Mouse (Mus musculus): ENCODE results near the gene Nap1l4.

Gene Nap1l4

DNA sequence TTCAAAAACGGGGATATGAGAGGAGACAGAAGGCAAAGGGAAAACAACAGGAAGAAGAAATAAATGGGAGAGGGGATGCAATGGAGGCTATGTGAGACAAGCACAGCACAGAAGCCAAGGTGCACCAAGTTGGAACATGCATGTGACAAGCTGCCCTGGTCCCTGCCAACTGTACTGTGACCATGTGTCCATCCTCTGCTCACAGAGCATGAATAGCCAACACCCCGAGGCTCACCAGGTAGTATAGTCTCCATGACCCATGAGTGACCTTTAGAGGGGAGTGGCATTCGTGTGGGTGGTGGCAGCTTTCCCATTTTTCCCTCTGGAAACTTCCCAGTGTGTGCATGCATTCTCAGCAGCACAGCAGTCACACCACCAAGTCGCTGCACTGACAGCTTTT, 29.6 kb downstream of the Nap1l4 start:
- no peak for DNase-seq (ENCODE audit: low read depth, low spot score)

DNA sequence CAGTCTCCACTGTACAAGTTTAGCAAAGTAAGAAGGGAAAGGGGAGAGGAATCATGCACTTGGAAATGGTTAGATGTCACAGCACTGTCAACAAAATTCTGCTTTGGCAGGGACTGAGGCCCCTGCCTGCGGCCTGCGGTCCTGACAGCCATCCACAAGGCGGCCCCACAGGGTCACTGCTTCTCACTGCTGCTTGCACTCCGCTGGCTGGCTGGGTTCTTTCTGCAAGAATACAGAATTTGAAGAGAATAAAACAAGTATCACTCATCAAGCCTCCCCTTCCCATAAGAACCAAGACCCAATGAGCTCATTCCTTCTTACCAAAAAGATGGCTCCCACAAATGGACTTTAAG, 34.5 kb downstream of the Nap1l4 start:
- DNase-seq (ENCODE audit: low read depth, low spot score) = no peak

DNA sequence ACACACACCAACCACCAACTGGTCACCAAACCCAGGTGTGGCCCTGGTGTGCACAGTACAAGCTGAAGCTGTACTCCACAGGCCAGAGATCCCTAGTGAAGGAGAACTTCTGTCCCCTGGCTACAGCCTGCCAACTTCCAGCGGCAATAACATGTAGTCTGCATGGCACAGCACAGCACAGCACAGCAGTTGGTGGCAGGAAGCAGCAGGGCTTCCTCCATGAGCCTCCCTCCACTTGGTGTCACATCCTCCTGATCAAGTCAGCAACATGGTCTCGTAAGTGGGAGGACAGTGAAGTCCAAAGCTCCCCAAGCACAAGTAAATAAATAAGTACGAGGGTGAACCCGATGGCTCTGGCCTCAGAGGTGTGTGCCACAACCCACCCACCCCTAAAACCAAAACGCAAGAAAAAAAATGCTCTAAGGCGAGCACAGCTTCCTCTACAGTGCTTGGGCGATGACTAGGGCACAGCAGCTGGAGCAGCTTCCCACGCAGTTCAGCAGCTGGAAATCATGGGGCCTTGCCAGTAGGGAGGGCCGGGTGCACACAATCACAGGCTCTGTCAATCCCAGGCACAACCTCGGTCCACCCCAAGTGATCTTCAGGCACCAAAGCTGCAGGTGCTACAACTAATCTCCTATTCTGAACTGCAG, 35.0 kb downstream of the Nap1l4 start:
- DNase-seq (ENCODE audit: low read depth, low spot score) = no peak

DNA sequence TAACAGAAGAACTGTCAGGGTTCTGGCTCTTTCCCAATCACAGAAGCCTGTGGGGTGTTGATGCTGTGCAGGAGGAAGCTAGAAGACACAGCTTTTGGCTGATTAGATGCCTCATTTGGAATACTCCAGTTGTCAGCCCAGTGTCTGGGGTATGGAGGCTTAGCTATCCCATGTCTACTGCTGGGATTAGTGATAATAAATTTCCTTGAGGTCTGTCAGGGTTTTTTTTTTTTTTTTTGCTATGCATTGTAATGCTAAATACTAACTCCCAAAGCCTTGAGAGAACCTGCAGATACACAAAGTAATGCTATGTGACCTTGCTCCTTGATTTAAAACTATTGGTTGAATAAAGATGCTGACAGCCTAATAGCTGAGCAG, 37.6 kb downstream of the Nap1l4 start:
- DNase-seq (ENCODE audit: low read depth, low spot score) = no peak

DNA sequence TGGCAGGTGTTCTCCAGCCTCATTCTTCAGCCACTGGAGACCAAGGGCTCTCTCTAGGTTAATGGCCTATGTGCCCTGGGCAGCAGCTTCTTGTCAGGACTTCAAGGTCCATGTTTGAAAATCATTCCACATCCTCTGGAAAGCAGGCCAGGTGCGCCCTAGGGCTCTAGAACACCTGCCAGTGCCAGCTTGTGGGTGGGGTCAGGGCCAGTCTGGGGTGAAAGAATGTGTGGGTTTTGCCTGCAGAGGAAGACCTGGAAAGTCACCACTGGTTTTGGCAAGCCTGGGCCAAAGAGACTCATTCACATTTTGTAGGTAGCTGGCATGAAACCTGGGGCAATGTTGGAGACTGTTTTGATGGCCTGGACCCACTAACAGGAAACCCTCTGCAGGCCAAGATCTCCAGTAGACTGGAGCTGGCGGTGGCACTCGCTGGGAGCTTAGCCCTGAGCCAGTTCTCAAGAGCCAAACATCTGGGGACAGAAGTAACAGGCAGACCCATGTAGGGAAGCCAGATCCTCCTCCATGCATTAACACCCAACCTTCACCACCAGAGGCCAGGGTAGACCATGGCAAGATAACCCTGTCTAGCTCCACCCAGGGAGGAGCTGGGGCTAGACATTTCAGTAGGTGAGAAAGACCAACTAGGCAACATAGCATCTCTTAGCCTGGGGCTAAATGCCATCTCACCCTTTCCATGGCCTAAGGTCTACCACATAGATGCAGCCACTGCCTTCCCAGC, 38.1 kb downstream of the Nap1l4 start:
- no peak for DNase-seq (ENCODE audit: low read depth, low spot score)

DNA sequence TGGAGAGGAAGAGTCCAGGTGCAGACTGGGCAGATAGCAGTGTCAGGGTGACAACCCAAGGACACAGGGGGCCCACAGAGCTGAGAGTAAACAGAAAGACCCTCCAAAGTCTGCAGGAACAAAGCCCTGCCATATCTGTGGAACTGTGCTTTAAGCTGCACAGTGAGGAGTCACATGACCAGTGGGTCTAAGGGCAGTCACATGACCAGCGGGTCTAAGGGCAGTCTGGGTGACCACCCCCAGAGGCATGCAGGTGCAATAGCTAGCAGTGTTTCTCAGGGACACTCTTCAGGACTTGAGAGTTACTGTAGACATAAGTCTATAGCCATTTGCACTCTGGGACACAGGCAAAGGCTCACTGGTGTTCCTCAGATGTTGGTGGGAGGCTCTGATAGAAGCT, 39.3 kb downstream of the Nap1l4 start:
- DNase-seq (ENCODE audit: low read depth, low spot score) = no peak

DNA sequence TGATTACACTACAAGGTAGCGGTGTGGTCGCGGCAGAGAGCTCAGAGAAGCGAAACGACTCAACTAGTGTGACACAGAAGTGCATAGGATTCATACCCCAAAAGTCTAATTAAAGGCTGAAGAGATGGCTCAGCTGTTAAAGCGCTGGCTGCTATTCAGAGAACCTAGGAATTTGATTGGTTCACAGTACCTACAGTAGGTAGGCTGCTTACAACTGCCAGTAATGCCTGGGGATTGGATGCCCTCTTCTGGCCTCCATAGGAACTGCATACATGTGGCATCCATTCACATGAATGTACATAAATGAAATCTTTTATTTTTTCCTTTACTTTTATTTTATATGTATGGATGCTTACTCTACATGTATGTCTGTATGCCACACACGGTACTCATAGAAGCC, 42.2 kb downstream of the Nap1l4 start:
- peak; percentile 62 for DNase-seq (ENCODE audit: low read depth, low spot score)

DNA sequence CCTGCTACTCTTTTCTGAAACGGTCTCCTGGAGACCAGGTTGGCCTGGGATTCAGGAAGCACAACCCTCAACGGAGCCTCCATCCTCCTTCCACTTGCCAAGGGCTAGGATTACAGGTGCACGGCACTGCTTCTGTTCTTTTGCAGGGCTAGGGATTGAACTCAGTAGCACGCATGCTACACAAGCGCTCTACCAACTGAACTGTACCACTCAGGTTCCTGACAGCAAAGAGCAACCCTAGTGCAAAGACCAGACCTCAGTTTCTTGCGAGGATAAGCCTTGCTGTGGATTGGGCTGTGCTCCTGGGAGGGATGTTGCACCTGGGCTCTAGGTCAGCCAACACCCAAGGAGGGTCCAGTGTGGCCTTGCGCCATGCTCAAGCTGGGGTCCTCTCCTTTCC, 42.6 kb downstream of the Nap1l4 start:
- DNase-seq (ENCODE audit: low read depth, low spot score) = no peak

DNA sequence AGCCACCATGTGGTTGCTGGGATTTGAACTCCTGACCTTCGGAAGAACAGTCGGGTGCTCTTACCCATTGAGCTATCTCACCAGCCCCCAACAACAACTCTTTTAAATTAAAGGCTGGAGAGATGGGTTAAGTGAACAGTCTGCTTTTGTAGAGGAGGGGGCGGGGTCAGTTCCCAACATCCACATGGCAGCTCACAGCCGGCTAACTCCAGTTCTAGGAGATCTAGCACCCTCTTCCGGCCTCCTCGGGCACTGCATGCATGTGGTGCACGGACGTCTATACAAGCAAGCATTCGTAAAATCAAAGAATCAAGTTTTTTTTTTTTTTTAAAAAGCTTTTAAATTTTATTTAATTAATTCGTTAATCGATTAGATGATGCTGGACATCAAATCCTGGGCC, 43.1 kb downstream of the Nap1l4 start:
- peak; percentile 61 for DNase-seq (ENCODE audit: low read depth, low spot score)

DNA sequence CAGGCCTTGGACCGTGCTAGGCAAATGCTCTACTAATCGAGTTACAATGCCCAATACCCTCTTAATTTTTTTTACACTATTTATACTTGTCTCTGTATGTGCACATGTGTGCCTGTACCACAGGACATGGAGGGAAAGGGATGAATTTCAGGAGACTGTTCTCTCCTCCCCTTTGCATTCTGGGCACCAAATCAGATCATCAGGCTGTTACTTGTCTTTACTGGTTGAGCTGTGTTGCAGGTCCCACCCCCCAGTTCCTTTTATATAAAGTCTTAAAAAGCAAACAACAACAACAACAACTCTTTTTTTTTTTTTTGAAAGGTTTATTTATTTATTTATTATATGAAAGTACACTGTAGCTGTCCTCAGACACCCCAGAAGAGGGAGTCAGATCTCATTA, 43.5 kb downstream of the Nap1l4 start:
- DNase-seq (ENCODE audit: low read depth, low spot score) = no peak

DNA sequence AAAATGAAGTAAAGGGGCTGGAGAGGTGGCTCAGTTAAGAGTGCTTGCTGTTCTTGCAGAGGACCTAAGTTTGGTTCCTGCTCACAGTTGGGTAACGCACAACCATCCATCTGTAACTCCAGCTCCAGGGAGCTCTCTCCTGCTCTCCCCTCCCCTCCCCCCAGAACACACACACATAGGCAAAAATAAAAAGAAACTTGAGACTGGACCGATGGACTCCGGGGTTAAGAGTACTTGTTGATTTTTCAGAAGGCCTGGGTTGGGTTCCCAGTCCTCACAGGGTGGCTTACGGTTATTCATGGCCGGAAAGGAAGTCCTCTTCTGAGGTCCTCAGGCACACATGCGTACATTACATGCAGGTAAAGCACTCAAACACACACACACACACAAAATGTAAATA, 45.0 kb downstream of the Nap1l4 start:
- no peak for DNase-seq (ENCODE audit: low read depth, low spot score)

DNA sequence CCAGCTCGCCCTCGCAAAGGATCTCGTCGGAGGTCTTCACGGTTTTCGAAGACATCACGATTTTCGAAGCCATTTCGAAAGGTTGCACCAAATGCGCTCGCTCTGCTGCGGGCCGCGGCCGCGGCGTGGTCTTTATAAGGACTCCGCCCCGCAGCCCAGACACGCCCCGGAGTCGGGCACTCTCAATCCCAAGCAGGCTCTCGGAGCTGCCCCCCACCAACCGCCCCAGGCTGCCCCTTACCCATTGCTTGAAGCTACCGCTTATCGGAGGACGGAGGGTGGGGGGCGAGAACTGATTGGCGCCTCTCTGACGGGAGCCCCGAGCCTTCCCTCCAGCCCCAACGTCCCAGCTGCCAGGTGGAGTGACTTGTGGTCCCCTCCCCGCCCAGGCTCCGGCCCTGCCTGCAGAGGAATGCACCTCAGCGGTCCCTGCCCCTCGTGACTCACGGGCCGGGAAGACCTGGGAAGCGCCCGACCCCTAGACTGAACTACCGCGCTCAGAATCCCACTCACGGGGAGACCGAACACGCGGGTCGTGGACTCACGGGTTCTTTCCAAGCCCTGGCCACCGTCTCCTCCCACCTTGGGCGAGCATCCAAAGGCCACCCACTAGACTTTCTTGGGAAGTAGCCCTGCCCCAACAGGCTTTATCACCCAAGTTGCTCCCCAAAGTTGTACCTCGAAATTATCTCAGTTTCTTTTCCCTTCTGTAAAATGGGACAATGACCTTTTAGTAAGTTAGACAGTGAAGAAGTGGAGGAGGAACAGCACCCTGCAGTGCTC, 46.3 kb downstream of the Nap1l4 start, which contains the start of gene Phlda2:
Gene Phlda2 (minus strand): TSS at position 733 of the 783 bp plus-strand sequence.
- DNase-seq (ENCODE audit: low read depth, low spot score) = no peak

DNA sequence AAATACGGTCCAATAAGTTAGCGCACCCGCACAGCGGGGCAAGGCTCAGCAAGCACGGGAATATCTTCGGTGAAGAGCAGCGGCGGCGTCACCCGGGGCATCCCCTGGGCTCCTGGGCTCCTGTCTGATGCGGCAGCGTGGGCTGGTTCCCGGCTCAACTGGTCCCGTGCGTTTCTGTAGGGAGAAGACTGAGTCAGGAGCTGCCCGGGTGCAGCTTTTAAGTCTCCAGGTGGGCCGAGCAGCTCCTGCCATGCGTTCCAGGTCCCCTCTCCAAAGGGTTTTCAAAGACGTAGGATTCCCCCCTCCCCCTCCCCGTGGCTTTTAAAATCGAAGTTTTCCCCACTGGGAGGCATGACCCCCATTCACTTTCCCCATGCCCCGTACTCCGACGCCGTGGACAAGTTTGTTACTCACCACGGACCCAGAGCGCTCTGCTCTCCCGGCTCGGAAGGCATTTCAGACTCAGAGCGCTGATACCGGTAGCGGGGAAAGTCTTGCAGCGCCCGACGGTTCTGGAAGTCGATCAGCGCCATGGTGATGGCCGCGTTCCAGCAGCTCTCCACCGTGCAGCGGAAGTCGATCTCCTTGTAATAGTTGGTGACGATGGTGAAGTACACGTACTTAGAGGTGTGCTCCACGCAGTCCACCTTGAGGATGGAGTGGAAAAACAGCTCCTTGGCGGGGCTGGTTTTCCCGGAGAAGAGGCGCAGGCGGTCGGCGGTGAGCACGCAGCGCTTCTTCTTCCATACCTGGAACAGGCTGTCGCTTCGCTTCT, 47.1 kb downstream of the Nap1l4 start:
- no peak for DNase-seq (ENCODE audit: low read depth, low spot score)

DNA sequence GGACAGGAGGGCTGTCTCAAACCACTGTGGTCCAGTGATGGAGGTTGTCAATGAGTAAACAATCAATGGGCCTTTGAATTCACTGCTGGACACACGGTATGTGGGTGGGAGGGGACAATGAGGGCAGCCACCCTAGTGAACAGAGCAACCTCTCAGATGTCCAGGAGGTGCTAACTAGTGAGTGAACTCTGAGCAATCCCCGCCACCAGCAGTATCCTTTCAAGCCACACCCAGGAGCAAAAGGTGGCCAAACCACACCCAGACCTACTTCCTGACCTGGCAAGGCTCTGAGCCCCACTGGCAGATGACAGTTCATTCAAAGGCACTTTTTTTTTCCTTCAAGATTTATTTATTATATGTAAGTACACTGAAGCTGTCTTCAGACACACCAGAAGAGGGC, 48.0 kb downstream of the Nap1l4 start:
- DNase-seq (ENCODE audit: low read depth, low spot score) = peak; percentile 17

DNA sequence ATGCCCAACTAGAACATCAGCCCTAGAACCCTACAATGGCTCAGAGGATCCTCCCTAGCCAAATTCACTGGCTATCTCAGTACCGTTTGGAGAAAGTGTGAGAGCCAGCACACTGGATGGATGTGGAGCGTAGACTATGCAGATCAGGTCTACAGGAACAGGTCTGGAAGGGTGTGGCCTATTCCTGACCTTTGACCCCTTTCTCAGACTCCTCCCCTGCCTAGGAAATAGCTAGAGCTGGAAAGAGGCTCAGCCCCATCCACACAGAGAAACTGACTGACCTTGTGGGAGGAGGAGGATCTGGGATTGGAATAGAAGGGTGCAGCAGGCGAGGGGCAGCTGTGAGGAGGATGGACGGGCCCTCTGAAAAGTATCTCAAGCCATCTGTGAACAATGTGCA, 50.3 kb downstream of the Nap1l4 start:
- DNase-seq (ENCODE audit: low read depth, low spot score) = no peak

DNA sequence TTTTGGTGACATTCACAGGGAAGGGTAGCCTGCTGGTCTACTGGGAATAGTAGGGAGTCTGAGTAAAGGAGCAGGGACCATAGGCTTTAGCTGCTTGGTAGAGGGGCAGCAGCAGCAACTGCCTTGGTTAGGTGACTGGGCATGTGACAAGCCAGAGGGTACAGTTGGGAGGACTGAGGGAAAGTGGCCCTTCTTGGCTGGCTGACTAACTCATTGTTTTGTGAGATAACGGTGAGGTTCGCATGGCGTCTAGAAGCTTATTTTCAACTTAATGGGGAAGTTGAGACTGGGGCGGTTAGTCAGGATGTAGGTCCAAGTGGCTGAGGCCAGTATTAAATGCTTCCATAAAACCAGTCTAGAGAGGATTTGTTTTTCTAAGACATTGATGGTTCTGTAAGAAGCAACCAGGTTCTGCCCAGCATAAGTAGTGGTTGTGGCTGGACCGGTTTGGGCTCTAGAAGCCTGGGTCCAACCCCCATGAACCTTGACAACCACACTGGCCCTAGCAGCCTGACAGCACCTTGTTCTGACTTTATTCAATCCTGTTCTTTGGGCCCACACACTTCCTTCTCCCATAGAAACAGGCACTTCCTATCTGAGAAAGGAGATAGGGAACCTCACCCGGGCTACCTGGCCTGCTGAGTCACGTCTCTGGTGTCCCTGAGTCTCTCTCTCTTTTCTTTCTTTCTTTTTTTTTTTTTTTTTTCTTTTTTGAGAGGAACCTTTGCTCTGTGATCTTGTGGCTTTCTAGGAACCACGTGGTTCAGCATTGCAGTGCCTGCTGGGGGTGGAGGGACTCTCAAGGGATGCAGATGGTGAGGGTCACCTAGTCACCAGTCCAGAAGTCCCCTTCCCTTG, 53.6 kb downstream of the Nap1l4 start:
- no peak for DNase-seq (ENCODE audit: low read depth, low spot score)

DNA sequence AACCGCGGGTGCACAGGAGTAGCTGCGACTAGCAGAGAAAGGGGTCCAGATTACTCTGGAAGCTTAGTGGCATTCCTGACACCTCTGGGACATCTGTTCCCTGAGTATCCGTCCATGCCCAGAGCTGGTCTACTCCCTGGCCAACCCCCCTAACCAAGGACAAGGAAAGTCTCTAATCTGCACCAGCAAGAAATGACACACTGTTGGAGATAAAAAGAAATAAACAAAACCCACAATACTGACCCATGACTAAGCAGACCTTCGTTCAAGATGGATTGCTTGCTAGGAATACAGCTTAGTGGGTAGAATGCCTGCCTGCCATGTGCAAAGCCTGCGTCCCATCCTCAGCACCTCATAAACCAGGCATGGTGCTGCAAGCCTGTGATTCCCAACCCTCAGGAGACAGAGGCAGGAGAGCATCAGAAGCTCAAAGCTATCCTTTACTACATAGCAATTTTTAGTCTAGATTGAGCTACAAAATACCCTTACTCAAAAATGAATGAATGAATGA, 55.2 kb downstream of the Nap1l4 start:
- no peak for DNase-seq (ENCODE audit: low read depth, low spot score)

DNA sequence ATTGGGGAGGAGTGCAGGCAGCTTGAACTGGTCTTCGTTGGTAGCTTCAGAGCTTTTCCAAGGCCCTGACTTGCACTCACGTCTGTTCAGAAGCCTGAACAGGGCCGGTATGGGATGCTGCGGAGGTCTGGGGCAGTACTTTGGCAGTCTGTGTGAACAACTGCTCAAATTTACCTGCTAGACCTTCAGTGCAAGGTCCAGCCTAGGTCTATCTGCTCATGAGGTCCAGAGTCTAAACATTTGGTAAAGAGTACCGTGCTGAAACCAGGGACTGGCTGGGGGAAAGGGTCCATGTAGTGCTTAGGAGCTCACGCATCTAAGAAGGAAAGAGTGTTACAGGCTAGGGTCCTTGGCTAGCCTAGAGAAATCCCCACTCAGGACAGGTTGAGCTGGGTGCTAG, 59.2 kb downstream of the Nap1l4 start:
- no peak for DNase-seq (ENCODE audit: low read depth, low spot score)

DNA sequence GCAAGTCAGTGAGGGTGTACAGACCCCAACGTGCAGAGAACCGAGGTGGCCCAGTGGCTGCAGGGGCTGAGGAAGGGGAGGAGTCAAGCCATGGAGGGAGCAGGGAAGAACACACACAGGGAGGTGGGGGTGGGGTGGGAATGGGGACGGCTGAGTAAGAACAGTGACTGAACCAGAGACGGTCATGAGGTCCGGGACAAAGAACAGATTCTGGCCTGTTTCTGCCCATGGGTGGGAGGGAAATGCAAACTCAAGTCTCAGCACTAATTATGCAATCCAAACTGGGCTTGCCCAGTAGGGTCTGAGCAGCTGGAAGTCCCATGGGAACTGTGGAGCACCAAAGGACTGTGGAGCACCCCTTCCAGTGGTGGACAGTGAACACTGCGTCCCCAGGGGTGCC, 66.4 kb downstream of the Nap1l4 start:
- no peak for DNase-seq (ENCODE audit: low read depth, low spot score)

DNA sequence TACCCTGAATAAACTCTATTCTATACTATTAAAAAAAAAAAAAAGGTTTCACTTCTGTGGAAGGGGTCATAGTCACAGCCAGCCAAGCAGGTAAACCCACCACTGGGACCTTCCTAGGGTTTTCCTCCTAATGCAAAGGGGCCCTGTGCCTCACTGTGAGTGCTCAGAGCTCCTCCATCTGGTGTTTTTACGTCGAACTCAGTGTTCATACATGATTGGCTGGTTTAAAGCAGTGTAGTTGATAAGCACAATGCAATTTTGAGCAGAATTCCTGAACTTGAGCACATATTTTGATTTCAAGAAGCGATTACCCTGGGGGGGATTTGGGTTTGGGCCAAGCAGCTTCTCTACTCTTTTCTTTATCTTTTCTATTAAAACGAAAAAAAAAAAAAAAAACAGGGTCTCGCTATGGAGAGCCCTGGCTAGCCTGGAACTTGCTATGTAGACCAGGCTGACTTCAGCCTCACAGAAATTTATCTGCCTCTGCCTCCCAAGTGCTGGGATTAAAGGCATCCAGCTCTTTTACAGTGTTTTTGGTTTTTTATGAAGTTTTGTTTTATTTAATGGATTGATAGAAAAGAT, 67.0 kb downstream of the Nap1l4 start:
- DNase-seq (ENCODE audit: low read depth, low spot score) = no peak

DNA sequence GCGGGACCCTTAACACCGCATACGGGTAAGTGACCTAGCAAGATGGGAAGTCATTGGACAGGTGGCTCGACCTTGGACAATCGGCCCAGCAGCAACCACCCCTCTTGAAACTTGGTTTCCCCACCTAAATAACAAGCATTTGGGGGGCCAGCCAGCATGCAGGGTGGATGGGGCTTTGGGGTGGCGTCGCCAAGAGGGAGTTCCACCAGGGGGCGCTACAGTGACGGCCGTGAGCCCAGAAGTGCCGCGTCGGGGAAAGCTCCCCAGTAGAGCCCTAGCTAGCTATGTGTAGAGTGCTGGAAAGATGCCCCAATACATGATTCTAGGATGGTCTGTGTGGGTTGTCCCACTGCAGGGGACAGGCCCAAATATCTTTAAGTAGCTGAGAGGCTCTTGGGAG, 68.4 kb downstream of the Nap1l4 start:
- no peak for DNase-seq (ENCODE audit: low read depth, low spot score)

Data from 3T3-L1 (cell line).